Comparison of ENCODE assay signal across 8 mouse cellular contexts in the genomic region with DNA sequence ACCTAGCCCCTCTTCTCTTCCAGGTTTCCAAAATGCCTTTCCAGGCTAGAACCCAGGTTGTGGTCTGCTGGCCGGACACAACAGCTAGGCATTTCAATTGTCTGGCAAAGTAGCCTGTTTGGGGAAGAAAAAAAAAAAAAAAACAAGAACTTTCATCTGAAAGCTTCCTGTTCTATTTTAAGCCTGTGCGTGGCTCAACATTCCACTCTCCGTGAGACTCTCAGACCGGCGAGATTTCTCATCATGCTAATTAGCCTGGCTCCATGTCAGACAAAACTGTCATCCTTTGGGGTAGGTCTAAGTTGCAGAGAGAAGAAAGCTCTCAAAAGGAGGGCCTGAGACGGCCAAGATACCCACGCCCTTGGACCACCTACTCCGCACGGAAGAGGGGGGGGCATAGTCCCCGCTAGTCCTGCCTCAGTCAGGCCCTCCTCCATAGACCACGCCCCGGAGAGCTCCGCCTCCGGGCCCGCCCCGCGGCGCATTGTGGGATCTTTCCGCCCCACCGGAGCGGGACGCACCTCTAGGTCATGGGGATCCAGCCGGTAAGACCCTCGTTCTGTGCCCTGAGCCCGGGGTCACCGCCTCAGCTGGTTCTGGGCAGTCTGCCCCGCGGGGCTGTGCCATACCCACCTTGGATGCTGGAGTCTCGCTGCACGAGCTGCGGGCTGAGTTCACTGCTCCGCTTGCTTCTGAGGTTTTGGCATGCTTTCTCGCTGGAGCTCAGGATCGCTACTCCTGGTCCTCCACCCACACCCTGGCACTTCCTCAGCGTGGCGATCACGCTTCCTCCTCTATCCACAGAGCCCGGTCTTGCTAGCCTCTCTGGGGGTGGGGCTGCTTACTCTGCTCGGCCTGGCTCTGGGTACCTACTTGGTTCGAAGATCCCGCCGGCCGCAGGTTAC. TPM values are rescaled to one million over a fixed set of nuclear protein-coding genes. Genes with fewer than 3 reads are reported as not detected.
DNase-seq lines count a peak whose midpoint lies in the region; ATAC-seq lines count a peak whose summit lies in the region.

A gene (plus strand): TSS at position 51 of the 905 bp plus-strand sequence.

- intact Hi-C loops in gastrocnemius, postnatal 14 days (cut with DNase I; ENCODE audit: low total_unique reads), result no loop called here
- intact Hi-C loops in left cerebral cortex, postnatal 10 days (cut with DNase I), result no loop called here

- ATAC-seq in inflammation-experienced regulatory T-cells, adult 6 months, result peak; percentile 94
- peak; percentile 98 for ATAC-seq in megakaryocyte progenitor cell, adult 5-6 weeks (replicated peaks; ENCODE audit: poor library complexity)

- peak; percentile 87 to 95 for DNase-seq in adrenal gland, adult (ENCODE audit: inconsistent age in 2 of 2, low spot score in 1 of 2)
- peak; percentile 93 for DNase-seq in embryo, embryonic 11 days
- peak; percentile 76 for DNase-seq in gastrocnemius, postnatal 14 days
- peak; percentile 36 to 87 for DNase-seq in left cerebral cortex, postnatal 10 days (ENCODE audit: extremely low spot score in 1 of 2, low spot score in 2 of 2)
- DNase-seq in right cerebral cortex, postnatal 25 days, result peak; percentile 58
- DNase-seq in yolk sac, embryonic 10.5 days (ENCODE audit: low spot score), result peak; percentile 92

RNA-seq across cellular contexts. Expression of the gene that starts here (rescaled TPM):
- total RNA-seq in gastrocnemius, postnatal 14 days (2021), result 100 to 1,000 TPM; 109 to 120 TPM
- polyA plus RNA-seq in inflammation-experienced regulatory T-cells, adult 6 months (2017; shearing (Covaris generic)), result 10 to 100 TPM; 15.3 to 29.6 (median 23.0) TPM
- 10 to 100 TPM; 20.4 to 24.1 TPM for total RNA-seq in left cerebral cortex, postnatal 10 days (2021)
- 45.6 and 45.9 TPM in 2 replicates for total RNA-seq in megakaryocyte progenitor cell, adult 5-6 weeks (2015)
- total RNA-seq in megakaryocyte progenitor cell, adult 5-6 weeks (2017), result 22.2 and 25.3 TPM in 2 replicates

Comparison
In these comparisons a context has a peak if more than half of its experiments do, and no peak if none do; other contexts are left out.
1. Peak in every context shown above with its lines: DNase-seq and ATAC-seq.